Mouse (Mus musculus) c-Kit-positive CD71-positive TER-119-positive erythroid progenitor cells, embryonic 14.5 days (primary cell): ENCODE data around the gene Traf3.

Experiments used
- DNase-seq: peaks from one replicate; pipeline ENCODE4 v3.0.0-alpha.2; 2013; ENCODE audit warnings: low spot score

Traf3 gene

DNA sequence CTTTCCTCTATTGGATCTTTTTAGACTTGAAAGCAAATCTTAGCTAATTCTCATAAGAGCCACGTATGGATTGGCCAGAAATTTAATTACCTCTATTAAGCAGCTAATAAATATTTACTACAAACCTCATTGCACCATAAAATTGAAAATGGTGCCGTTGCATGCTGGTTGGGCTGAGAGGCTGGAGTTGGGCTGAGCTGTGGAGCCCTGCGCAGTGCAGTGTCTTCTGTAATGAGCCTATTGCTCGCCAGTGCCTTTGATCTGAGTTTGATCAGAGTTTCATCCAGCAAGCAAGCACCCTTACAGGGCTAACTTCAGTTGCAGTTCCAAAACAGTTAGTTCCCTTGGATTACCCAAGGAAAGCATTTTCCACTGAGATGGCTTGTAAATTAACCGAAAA, 12.2 kb upstream of the Traf3 start:
- no peak for DNase-seq

DNA sequence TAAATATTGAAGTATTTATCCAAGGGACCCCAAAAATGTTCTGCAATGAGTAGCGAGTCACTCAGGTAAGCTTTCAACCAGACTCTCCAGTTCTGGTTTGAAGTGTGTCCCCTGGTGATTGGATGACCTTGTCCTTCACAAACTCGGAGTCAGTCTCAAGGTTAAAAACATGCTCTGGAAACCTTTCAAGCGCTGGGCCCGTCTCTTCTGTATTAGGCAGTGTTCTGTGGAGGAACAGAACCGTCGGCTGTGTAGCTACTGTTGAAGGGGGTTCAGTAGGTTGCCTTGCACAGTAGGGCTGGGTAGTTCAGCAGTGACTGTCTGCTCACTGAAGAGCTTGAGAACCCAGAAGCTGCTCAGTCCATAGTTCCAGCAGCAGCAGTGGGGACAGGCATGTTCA, 11.5 kb upstream of the Traf3 start:
- DNase-seq = no peak

DNA sequence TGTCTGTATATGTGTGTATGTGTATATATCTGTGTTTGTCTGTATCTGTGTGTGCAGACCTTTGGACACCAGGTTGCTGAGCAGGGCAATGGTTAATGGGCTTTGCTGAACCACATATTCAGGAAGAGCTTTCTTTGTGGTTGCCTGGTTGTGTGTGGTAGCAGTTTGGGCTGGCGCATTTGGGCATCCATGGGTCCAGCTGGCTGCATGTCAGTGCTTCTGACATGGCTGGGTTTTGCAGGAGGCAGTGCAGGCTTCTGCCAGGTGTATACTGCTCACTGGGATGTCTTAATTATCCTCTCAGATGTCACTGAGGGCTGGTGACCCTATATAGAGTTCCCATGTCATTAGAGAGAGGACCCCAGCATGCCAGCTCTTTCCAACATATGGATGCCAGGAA, 10.4 kb upstream of the Traf3 start:
- DNase-seq = no peak

DNA sequence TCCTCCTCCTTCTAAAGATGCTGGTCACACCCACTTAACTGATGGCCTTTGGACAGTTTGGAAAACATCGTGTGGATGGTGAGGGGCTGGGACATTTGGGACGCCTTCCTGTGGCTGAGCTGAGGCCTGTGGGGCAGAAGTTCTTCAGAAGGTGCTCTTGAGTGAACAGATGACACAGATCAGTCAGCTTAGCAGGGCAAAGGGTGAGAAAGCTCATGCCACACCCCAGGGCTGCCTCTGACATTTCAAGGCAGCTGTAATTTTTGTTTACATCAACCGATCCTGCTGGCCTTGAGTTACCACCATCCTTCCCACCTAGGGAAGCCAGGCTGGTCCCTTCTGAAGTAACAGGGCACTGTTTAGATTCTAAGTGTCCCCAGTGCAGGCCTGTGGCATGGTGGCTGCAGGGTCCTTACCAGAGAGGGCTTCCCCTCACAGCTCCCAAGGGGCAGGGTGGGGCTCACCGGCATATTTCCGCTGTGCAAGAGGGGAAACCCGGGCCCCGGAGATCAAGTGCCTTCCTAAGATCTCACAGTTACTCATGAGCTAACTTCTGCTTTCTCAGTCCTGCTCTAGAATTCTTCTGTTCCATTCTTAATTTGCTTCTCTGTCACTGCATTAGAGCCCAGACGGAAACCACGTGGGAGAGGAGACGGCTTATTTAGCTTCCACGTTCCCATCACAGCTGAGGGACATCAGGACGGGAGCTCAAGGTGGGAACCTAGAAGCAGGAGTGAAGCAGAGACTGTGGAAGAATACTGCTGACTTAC, 6.3 kb upstream of the Traf3 start:
- DNase-seq = peak; percentile 42

DNA sequence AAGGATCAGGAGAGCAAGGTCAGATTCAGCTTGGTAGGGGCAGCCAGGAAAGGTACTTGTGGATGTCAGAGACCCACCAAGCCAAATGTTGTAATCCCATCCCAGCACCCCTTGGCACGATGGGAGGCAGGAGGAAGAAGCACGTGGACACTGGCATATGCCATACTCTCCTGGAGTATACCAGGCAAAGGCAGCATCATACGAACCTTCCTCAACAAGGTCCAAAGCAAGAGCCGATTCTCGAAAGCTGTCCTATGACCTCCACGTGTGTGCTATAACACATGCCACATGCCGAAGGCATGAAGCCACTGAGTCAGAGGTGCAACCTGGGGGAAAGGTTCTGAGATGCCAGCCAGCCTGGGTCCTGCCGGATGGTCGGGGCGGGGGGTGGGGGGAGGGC, 5.3 kb upstream of the Traf3 start:
- no peak for DNase-seq

DNA sequence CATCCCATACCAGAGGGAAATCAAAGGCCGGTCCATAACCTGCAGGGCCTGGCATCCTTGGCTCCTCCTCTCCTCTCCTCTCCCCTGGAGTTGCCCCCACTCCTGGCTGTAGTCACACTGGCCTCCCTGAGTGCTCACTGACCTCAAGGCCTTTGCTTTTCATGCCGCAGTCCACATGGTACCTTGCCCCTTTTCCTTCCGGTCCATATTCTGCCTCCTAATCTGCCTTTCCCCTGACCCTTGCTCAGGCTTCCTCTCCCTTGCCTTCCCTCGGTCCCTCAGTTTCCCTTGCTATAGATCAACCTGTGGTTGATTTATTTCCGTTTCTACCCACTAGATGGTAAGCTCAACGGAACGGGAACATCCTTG, 4.2 kb upstream of the Traf3 start:
- no peak for DNase-seq

DNA sequence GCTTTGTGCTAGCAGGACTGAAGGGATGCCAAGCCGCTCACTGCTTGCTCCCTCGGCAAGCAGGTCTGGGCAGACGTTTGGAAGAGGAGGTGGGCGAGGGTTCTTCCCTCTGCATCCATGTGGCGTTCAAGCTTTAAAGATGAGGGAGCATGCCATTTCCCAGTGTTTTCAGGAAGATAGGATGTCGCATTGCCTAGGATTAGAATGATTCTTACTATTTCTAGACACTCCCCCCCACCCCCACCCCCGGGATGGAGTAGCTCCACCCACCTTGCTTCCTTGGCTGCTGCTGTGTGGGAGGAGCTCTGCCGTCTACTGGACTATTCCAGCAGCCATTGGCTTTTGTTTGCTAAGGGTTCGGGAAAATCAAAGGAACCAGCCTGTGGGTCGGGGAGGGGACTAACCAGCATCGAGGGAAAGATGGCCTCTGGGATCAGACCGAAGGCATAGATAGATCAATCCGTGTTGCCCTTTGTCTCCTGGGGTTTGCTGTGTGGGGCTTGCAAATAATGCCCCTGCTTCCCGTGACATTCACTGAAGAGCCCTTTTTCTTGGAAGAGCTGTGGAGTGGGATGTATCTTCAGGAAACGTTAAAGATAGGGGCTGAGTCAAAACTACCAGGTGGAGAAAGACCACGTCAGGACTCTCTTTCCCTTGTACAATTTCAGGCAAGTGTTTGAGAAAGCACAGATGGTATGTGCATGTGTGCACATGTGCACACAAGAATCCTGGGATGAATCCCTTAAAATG, 3.7 kb upstream of the Traf3 start:
- DNase-seq = no peak

DNA sequence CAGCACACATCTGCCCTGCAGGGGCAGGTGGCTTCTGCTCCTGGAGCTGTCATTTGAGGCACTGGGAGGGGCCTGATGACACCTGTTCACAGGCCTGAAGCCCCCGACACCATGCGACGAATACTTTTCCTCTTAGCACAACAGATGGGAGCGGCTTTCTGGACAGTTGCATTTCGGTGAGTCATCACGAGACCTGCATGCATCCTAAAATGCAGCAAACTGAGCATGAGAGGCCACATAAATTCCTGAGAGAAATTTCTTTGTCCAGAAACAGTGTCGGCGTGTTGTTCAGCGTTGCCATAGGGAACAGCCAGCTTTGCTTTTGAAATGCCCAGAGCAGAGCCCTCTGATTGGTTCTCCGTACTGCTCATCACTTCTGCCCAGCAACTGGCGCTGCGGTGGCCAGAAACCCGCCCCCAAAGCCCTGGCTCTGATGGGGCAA, 1.8 kb upstream of the Traf3 start:
- peak; percentile 74 for DNase-seq

DNA sequence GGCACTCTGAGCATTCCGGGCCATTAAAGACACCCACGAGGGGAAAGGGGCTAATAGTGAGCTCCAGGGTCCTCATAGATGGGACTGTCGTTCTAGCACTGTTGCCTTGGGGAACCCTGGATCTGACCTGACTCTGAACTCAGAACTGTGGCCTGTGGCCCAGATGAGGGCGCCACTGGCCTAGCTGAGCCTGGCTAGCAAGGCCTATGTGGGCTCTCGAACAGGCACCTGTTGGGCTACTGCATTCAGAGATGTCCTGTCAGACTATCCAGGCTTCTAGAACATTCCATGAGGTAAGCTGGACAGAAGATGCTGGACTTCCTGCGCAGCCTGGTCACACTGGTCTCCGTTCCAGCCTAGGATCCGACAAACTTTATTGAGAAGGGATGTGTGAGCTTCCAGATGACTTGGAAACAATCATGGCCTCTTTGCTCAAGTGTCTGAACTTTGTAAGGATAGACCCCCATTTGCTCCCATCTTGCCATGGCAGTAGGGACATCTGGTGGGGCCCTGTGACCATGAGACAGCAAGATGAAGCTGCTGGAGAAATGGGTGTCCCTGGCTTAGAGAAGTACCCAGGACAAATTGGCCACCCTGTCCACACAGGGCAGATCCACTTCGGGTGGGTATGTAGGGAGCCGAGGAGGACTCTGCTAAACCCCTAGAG, 891 bp upstream of the Traf3 start:
- DNase-seq = peak; percentile 57

DNA sequence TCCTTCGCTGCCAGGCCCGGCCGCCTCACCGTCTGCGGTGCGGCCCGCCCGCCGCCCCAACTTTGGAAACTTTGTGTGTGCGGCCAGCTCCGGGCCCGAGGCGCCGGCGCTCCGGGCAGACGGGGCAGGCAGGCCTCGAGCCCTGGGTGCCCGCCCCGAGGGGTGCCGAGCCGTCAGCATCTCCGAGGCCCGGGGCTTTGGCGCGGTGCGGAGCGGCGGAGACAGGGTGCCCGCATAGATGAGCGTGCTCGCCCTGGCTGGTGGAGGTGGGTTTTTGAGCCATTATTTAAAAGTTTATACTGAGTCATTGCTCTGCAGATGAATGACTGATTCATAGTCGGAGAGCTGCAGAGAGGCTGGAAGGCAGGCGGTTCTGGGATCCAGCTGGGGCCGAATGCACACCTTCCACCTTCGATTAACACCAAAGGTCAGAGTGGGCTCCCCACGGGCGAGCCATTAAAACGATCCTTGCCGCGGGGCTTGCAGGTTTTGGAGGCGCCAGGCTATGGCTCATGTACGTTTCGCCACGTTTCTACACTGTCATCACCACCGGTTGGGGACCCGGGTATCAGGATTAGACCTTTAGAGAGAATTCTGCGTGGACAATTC, 615 bp downstream of the Traf3 start:
- DNase-seq = no peak

DNA sequence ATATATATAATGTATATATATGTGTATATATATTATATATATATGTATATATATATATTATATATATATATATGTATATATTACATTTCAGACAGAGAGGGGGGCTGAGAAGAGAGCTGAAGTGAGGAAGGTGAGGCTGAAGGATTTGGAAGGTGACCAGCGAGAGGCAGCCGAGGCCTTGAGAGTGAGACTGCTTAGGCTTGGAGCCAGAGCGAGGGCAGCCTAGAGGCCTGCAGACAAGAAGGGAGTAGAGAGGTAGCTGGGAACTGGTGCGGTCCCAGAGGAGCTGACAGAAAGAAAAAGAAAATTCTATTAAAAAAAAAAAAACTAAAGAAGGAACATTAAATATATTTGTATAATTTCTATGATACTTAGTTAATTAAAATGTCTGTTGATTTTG, 2.7 kb downstream of the Traf3 start:
- DNase-seq = no peak

DNA sequence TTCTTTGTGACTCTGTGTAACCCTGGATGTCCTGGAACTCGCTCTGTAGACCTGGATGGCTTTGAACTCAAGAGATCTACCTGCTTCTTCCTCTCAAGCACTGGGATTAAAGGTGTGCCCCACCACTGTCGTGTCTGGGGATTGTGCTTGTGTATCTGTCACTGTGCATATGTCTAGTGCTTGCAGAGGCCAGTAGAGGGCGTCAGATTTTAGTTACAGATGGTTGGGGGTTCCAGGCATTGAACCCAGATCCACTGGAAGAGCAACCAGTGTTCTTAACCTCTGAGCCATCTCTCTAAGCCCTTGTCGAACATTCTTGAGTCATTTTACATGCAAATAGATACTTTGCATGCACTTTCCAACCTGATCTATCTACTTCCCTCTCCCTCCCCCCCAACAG, 12.6 kb downstream of the Traf3 start:
- no peak for DNase-seq

DNA sequence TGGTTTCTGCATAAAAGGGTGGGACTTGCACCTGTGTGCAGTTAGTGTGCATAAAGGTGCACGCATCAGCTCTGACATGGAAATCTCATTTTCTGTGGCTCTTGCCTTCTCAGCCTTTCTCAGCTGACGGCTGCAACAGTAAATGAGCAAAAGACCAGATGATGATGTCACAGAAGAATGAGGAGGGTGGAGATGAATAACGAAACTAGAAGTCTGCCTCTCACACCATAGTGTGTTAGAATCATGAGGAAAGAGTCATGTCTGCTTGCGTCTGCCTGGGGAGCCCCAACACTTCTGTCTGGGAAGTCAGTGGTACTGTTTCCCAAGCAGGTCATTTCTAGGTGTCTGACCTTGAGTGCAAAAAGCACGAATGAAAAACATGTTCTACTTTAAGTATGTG, 15.7 kb downstream of the Traf3 start:
- DNase-seq = no peak

DNA sequence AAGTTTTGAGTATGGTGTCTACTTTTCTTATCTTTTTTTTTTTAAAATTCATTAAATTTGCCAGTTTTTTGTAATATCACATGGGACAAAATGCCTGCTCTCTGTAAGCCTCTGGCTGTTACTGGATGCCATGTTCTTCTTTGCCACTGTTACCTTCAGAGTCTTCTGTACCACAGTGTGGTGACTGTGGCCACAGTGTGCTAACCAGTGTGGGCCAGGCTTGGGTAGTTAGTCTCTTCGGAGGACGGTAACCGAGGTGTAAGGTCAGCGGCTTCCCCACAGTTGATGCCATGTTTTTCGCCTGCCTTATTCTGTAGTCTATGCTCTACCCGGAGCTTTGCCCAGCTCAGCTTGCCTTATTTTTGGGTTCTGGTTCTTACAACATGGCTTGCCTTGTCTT, 16.2 kb downstream of the Traf3 start:
- no peak for DNase-seq

DNA sequence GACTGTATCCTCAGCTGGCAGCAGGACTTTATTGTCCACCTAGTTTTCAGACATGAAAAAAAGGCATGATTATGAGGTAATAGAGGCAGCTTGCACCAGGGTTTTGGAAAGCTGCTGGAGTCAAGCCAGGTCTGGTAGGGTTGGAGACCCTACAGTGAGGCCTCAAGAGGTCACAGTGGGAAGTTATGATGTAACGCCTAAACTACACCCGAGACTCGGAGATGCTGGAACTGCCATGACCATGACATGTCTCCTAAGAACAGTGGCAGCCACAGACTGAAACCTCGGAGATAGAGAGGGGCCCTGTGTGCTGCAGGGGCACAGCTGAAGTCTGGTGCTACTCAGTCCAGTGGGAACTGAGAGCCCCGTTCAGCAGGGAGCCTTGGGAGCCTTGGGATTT, 18.3 kb downstream of the Traf3 start, which contains the start of gene 4930595D18Rik:
TSS of gene 4930595D18Rik (minus strand) at position 16 of the 400 bp plus-strand sequence.
- no peak for DNase-seq

DNA sequence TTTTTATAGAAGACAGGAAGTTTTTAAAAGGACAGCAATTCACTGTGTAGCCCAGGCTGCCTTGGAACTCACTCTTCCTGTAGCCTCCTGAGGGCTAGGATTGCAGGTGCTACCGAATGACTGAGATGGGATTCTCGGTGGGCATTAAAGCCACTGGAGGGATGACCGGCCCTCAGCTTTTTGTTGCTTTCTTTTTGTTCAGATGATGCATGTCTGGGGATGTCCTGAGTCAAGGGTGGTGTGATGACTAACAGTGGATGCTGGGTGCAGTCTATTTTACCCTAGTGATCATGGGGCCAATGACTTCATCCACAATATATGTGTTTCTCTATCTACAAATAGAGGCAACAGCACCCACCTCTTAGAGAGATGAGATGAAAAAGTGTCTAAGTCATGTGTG, 20.8 kb downstream of the Traf3 start:
- no peak for DNase-seq

DNA sequence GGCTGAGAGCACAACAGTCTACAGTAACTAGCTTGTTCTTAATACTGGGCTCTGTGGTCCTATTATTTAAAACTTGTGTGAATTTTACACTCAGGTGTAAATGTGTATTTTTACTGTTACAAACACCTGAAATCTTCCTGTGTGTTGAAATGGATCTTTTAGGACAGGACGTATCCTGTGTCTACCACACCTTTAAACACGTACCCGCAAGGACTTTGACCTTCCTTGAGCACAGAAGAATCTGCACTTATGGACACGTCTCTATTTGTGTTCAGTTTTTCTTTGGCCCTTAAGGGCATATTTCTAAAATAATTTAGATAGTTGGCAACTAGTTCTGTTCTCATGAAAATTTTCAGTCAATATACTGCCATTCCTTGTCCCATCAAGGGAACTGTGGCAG, 22.1 kb downstream of the Traf3 start:
- no peak for DNase-seq

DNA sequence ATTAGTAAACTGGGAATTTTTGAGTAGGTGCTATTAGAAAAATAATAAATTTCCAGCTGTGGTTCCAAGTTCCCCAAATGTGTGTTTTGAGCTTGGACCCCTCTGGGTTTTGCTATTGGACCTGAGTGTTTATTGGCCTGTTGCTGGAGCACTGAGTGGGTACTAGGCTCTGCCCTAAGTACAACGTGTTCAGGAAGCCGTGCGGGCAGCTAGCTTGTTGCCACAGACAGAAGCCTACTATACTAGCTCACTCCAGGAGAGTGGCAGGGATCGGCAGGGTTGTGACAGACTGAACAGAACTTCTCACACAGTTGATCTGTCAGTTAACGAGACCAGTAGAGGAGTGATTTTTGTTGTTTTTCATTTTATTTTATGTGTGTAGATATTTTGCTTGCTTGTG, 24.2 kb downstream of the Traf3 start:
- no peak for DNase-seq

DNA sequence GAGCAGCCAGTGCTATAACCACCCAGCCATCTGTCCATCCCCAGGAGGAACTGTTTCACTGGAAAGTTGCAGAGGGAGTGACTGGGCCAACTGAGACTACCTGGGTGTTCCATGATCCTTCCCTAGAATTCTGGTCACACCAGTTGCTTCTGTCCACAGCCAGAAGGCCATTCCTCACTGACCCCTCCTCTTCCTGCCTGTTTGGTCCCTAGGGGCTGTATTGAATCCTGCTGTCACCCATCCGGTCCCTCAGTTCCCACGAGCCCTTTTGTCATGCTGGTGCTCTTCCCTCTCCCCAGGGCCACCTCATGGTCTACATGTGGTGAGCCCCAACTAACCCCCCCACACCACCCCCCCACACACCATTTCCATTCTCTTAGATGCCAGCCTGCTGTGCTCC, 24.7 kb downstream of the Traf3 start:
- DNase-seq = no peak

DNA sequence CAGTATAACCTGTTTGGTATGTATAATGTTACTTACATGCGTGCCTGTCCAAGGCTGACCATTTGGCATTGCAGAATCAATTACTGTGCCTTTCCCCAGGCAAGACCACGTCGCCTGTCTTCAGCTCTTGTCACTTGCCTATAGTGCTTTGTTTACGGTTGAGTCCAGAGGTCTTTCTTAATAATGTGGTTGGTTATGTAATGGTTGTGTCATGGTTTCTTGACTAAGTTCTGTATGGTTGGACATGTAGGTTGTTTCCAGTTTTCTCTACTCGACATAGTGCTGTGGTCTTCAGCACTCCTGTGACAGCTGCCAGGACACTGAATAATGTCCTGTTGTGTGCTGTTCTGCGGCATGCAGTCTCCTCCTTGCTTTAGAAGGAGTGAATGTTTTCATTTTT, 26.6 kb downstream of the Traf3 start:
- DNase-seq = no peak

DNA sequence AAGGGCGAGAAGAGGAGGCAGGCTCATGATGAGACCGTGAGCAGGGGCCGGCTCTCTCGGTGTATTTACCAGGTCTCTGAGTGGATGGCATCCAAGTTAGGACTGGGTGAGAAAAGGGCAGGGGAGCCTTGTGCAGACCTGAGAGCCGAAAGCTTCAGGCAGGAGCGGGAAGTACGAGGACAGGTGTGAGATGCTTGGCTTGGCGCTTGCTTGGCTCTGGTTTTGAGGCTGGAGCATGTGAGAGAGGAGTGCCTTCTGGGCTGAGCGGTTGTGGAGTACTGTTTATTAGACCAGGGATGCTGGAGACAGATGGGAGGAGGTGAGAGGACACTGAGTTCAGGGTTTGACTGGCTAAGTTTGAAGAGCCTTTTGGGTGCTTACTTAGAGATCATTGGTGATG, 27.2 kb downstream of the Traf3 start:
- no peak for DNase-seq

DNA sequence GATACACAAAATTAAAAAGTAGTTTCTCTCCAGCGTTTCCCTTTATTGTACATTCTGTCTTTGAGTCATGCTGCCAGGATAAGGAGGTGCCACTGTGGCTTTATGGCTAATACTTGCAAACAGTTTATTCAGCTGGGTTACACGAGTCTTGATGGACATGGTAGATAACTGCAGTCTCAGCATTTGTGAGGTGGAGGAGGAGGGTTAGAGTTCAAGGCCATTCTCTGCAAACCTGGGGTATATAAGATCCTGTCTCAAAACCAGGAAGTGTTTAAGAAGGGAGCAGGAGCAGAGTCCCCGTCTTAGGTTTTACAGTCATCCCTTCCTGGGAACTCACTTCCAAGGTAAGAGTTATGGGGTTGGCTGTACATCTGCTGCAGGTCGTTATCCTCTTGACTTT, 30.4 kb downstream of the Traf3 start:
- DNase-seq = no peak

DNA sequence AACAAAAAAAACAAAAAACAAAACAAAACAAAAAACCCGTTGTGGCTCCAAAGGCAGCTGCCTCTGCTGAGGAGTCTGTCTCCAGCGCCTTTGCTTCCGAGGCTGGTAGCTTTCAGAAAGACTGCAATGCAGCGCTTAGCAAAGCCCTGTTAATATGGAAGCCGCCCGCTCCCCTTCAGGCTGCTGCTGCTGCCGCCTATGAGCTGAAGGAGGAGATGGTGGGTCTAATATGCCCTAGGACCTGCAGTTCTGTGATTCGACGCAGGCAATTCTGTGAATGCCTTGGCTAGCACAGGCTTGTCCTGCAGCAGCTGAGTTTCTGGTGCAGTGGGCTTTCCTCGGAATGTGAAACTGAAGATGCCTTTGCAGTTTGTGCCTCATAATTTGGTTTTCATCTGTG, 36.9 kb downstream of the Traf3 start:
- no peak for DNase-seq
